Mouse (Mus musculus): Measurements from ENCODE around the gene Alkbh4.
"Not testable (repeated sequence)": the region's sequence is repeated elsewhere in the genome, so short reads cannot be mapped to it uniquely, and the experiment has no call there.

Gene Alkbh4

DNA sequence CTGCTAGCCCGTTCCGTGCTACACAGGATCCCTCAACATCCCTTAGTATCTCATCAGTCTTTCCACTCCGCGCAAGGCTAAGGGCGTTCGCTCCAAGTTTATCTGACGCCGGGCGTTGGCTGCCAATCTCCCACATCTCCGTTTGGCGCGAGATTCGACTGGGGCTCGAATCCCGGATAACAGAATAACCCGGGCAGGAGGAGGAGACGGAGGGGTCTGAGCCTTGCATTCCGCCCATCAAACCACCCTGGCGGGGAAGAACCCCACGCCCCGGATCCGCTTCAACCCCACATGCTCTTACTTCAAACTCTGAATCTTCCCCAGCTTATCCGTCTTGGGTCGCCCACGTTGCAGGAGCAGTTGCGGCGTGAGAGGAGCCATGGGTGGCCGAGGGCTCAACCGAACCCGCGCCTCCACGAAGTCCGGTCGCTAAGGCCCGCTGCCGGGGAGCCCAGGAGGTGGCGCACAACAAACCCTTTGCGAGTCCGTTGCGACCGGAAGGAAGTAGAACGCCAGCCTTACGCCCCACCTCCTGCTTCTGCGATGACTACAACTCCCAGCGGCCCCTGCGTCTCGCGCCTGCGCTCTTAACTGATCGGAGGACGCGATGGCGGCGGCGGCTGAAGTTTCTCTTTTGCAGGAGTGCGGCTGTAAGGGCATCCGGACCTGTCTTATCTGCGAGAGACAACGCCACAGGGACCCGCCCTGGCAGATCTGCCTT, at the start of gene Alkbh4, which contains the start of gene Lrwd1:
Gene Alkbh4, plus strand, starts transcription at position 576 of the 721 bp plus-strand sequence.
Gene Lrwd1, minus strand, starts transcription at position 504 of the 721 bp plus-strand sequence.
- DNase-seq: peak; percentile 98

DNA sequence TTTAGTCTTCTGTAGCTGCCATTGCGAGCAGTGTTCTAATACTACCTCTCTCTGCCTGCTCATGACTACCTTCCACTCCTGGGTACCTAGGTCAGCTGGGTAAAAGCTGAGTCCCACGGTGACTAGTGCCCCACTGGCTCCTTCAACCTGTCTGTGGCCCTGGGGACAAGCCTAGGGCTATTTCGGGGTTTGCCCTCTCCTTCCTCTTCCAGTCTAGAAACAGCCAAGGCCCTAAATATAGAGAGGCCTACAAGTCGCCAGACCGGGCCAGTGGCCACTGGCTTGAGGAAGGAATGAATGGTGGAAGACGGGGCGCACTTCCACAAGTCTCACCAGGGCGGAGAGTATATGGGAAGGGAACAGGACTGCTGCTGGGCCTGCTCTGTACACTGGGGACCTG, 49.7 kb upstream of the Alkbh4 start:
- no peak for DNase-seq

DNA sequence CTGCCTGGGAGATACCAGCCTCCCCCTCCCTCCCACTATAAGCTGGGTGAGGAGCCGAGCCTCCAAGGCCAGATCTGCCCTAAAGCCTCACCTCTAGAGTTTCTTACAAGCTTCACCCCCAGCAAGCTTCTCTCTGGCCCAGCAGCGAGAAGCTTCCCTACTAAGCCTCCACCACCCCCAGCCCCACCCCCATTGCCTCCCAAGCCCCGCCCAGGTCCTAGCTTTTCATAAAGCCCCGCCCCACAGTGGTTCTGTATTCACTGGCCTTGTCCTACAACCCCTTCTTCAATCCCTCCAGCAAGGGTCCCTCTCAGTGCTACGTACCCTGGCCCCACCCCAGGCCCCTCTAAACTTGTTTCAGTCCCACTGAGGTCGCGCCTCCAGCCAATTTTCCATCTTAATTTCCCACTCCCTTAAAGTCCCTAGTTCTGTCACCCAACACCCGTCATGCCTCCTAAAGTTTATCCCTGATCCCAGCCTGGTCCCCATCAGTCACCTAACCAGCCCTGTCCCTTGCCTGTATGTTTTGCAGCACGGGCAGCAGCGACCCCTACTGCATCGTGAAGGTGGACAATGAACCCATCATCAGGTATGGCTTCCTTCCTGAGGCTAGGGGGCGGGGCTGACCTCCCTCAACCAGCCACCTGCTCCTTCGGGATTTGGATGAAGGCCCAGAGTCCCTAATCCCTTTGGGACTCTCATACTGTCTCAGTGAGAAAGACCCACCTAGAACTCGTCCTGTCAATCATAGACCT, 46.9 kb upstream of the Alkbh4 start:
- DNase-seq: peak; percentile 53

DNA sequence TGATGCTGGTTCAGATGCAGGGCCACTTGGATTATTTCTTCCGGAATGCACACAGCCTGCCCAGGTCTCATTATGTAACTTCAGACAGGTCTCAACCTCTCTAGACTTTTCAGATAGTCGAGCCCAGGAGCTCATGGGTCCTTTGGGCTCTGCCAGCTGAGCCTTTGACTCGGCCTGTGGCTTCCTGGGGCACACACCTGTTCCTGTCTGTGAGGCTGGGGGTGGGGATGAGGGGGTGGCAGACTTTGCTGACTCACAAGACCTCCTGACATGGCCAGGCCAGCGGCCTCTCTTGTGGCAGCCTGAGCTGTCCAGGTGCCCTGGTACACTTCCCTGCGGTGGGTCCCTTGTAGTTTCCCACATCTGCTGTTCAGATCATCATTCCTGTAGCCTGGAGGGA, 44.0 kb upstream of the Alkbh4 start:
- DNase-seq: no peak

DNA sequence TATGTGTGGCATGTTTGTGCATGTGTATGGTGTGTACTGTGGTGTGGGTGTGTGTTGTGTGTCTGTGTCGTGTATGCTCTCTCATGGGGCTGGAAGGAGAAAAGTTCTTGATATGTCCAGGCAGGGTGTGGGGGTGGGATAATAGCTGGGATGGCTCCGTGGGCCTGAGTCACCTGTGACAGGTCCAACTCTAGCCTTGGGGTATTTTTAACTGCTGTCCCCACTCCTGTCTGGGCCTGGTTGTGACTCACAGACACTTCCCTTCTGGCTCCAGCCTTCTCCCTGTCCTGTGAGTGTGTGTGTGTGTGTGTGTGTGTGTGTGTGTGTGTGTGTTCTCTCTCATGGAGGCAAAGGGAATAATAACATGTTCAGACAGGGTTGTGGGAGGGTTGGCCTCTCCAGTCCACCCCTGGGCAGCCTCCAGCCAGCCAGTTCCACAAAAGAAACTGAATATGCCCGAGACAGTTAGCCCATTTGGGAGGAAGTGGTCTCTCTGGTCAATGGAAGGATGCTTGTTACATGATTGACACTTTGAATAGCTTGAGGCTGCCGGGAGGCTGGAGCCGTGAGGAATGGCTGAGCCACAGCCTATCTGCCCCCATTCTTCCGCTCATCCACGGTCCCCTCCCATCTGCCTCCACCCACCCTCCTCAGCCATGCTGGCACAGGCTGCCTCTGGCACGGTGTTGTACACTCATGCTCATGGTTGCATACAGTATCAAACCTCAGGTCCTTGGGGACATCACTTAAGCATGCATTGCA, 41.5 kb upstream of the Alkbh4 start:
- no peak for DNase-seq

DNA sequence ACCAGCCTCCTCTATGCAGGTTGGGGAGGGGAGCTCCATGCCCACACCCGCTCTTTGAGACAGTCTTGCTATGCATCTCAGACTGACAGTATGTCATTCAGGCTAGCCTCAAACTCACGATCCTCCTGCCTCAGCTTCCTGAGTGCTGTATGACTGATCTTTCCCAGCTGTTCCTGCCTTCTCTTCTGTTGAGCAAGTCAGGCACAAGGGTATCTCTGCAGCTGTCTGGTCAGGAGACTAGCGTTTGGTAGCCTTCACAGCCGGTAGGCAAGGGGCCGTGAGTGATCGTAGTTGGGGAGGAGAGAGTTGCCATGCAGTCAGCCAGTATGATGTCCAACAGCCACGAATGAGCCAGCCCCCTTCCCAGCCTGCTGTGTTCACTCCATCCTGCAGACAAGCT, 40.9 kb upstream of the Alkbh4 start:
- no peak for DNase-seq

DNA sequence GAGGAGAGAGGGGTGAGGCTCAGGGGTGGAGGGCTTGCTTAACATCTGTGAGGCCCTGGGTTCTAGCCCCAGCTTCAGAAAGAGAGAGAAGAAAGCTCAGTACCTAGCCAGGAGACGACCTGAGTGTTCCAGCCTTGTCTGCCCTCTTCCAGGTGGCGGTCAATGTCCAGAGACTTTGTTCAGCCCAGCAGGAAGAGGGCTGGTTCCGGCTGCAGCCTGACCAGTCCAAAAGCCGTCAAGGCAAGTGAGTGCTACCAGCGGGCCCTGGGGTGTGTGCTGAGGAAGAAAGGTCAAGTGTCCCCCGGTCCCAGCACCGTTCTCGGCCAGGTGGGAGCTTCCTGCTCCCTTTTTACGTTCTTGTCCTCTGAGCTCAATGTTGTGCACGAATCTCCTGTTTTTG, 37.4 kb upstream of the Alkbh4 start:
- no peak for DNase-seq

DNA sequence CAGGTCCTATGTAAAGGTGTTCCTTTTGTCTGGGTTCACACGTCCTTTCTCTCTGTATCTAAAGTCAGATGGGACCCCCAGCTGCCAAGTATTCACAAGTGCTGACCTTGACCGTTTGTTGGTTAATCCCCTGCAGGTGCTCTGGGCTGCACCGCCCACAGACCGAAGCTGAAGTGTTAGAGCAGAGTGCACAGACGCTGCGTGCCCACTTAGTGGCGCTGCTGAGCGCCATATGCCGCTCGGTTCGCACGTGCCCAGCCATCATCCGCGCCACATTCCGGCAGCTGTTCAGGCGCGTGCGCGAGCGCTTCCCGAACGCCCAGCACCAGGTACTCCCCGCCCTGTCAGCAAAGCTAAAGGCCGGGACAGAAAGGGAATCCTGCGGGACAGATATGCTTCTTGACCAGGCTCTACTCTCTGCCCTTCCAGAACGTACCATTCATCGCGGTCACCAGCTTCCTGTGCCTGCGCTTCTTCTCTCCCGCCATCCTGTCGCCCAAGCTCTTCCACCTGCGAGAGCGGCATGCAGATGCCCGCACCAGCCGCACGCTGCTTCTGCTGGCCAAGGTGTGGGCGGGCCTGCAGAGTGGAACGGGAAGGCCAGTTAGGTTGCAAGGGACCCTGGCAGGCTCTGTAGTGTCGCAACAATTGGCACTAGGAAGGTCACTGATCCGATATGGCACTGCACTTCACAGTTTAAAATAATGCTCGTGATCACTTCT, 33.7 kb upstream of the Alkbh4 start:
- peak; percentile 82 for DNase-seq

DNA sequence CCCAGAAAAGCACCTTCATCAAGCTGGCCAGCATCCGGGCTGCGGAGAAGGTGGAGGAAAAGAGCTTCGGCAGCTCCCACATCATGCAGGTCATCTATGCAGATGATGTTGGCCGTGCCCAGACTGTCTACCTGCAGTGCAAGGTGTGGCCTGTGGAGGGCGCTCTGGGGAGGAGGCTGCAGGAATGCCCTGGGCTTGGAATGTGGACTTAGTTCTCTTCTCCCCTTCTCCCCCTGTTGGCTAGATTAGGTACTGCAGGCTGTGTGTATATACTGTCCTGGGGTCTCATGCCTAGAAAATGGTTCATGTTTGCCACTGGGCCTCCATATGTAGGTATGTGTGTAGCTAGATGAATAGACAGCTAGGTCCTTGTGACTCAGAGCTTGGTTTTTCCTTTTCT, 31.4 kb upstream of the Alkbh4 start:
- DNase-seq: peak; percentile 45

DNA sequence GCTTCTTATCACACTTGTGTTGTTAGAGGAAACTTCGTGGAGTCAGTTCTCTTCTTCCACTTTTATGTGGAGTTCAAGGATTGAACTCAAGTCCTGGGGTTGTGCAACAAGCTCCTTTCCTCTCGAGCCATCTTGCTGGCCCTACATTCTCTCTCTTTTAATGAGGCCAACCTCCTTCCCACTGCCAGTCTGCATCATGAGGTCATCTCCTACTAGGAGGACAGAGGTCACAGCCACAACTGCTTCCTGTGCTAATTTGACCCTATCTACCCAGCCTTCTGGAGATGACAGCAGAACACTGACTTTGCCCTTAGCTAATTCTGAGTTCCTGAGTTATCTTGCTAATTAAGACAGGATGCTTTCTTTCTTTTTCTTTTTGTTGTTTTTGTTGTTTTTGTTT, 27.5 kb upstream of the Alkbh4 start:
- no peak for DNase-seq

DNA sequence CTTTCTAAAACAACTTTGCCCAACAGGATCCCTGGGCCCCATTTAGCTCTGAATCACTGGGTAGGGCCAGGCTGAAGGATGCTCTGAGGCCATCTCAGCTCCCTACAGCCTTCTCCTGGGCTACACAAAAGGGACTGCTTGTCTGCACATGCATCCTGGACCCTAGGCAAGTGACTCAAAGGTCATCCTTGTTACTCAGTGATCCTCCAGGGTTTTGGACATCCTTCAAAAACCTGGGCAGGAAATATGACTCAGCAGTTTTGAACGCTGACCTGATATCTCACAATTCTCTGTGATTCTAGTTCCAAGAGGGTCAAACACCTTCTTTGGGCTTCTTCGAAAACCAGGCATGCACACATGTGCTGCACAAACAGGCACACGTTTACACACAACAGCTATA, 26.9 kb upstream of the Alkbh4 start:
- no peak for DNase-seq

DNA sequence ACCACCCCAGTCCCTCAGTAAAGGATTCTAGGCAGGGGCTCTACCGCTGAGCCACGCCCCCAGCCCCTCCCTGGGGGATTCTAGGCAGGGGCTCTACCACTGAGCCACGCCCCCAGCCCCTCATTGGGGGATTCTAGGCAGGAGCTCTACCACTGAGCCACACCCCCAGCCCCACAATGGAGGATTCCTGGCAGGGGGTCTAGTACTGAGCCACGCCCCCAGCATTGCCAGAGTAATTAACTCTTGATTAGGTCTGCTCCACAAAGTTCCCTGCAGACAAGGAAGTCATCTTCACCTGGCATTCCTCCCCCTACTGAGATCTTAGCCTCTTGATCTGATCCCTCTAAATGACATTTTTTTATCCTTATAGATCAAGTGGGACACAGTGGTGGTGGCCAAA, 22.4 kb upstream of the Alkbh4 start:
- DNase-seq: not testable (repeated sequence)

DNA sequence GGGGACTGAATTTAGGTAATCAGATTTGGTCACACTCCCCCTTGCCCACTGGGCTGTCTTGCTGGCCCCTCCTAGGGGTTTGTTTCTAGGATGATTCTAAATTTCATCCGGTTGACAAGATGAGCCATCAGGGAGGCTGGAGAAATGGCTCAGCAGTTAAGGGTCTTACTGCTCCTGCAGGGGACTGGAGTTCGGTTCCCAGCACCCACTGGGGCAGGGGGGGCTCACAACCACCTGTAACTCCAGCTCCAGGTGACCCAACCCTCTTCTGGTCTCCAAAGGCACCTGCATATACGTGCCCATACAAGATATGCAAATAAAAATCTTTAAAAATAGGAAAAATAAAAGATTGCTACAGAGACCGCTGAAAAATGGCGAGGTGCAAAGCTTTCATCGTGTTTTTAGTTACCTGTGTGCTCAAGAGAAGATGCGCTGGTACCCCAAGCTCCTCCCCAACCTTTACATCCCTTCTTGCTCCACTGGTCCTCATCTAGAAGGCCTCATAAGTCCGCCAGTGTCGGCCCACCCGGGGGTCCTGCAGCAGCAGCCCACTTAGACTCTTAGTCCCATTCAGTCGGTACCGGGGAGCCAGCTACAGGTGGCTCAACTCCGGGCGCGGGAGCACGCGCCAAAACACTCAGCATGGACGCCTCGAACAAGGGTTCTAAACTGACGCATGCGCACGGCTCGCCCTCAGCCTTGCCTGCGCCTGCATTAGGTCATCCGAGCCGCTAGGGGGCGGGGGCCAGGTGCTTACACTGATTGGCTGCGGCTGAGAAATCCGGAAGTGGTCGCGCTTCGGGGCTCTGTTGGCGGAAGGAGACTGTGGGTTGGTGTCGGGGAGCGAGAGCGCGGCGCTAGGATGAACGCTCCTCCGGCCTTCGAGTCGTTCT, 19.8 kb upstream of the Alkbh4 start, which contains the start of gene Polr2j:
Gene Polr2j, plus strand, starts transcription at position 741 of the 893 bp plus-strand sequence.
- DNase-seq: peak; percentile 98

DNA sequence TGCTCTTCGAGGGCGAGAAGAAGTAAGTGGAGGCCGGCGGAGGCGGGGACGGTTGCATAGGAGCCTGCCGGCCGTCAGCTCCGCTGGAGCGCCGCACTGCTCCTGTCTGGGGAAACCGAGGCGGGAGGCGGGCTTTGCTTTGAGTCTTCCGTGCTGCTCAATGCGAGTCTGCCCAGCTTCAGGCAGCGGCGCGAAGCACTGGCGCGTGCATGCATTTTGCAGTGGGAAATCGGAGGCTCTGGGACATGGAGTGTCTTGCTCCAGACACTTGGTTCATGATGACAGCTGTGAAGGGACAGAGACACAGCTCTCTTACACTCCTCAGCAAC, 19.2 kb upstream of the Alkbh4 start:
- no peak for DNase-seq

DNA sequence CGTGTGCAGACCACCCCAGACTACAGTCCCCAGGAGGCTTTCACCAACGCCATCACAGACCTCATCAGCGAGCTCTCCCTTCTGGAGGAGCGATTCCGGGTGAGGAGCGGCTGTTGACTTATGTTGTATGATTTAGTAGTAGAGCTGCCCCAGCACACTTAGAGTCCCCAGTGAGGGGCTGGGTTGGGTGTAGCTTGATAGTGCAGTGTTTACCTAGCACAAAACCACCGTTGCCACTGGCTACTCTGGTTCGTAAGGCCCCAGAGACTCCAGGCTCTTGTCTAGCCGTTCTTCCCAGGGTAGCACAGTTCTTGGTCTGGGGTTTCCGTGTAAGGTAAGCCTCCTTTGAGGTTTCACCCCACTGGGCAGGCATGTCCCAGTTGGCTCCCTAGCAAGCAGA, 13.8 kb upstream of the Alkbh4 start:
- DNase-seq: no peak

DNA sequence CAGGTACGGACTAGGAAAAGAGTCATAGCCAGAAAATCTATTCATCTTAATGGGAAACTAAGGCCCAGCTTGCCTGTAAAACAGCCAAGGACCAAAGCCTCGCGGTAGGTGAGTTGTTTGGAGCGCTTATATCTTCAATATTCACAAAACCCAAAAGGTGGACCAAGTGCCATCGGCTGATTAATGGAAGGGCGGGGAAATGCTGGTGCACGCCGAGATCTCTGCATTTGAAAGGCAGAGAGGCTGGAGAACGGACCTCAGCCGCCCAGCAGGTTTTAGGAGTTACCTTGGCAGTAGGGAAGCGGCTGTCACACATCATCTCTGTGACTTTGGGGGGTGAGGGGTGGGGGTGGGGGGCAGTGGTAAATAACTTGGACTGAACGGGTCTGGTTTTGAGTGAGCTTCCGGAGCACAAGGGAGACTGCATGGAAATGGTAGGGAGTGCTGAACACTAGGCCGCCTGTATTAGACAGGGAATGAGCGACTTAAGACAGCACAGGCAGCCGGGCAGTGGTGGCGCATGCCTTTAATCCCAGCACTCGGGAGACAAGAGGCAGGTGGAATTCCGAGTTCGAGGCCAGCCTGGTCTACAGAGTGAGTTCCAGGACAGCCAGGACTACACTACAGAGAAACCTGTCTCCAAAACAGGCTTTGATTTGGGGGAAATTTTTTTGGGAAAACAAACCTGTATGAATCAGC, 495 bp downstream of the Alkbh4 start:
- no peak for DNase-seq

DNA sequence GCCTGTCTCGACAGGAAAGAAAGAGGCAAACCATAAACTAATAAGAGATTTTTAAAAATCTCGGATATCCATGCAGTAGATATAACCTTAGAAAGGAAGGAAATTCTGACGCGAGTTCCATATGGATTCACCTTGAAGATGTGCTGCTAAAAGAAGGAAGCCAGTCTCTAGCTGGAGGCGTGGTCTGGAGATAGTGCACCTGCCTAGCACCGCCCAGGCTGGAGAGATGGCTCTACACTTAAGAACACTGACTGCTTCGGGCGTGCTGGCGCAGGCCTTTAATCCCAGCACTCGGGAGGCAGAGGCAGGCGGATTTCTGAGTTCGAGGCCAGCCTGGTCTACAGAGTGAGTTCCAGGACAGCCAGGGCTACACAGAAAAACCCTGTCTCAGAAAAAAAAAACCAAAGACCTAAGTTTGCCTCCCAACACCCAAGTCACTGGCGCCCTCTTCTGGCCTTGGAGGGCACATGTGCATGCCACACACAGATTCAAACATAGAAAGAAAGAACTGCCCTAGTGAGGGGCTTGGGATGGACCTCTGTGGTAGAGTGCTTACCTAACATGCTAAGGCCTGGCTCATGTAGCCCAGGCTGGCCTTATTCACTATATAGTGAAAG, 1.8 kb downstream of the Alkbh4 start:
- DNase-seq: peak; percentile 71

DNA sequence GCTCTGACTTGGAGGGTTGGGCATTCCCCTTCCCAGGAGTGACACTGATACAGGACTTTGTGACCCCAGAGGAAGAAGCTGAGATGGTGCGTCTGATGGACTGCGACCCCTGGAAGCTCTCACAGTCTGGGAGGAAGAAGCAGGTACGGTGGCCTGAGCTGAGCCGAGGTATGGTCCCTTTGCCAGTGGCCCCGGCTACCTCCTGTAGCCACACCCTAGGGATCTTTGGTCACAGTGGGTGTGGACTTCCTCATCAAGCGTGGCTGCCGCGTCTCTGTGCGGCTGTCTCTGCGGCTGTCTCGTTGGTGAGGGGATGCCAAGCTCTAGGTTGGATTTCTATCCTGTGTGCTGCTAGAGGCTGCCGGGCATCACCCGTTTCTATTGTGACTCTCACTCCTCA, 3.4 kb downstream of the Alkbh4 start:
- no peak for DNase-seq

DNA sequence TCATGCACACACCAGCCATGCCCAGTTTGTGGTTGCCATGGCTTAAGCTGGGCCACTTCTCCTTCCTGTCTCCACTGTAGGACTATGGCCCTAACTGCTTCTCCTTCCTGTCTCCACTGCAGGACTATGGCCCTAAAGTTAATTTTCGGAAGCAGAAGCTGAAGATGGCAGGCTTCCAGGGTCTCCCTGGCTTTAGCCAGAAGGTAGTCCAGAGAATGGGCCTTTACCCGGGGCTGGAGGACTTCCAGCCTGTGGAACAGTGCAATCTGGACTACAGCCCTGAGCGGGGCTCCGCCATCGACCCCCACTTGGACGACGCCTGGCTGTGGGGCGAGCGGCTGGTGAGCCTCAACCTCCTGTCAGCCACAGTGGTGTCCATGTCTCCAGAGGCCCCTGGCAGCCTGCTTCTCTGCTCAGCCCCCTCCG, 4.1 kb downstream of the Alkbh4 start:
- no peak for DNase-seq

DNA sequence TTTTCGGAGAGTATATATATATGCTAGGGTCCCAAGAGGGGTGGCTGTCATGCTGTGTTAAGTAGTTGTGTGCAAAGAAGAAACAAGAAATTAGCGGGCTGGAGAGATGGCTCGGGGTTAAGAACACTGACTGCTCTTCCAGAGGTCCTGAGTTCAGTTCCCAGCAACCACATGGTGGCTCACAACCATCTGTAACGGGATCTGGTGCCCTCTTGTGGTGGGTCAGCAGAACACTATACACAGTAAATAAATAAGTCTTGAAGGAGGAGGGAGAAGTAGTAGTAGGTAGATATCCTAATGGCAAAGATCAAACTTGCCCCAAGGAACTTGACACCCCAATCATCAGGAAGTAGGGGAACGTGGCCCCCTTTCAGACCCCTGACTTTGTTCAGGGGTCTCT, 6.8 kb downstream of the Alkbh4 start:
- DNase-seq: no peak
